Mouse (Mus musculus) cerebellum, adult 2 months (tissue): ENCODE measurements around the gene Cd9.

Experiments
- CTCF ChIP-seq: fragments of 200-500 bp; IDR thresholded peaks from 2 replicates; pipeline ENCODE4 v1.5.1; 2011; ENCODE audit warnings: low read depth, mild to moderate bottlenecking, control low read depth, low read length, moderate library complexity, borderline replicate concordance; ENCODE audit not compliant: insufficient read depth
- POLR2A ChIP-seq: fragments of 200-500 bp; IDR thresholded peaks from 2 replicates; pipeline ENCODE4 v1.6.1; 2011; ENCODE audit warnings: low read length, control low read depth, borderline replicate concordance; ENCODE audit not compliant: insufficient read depth

DNA sequence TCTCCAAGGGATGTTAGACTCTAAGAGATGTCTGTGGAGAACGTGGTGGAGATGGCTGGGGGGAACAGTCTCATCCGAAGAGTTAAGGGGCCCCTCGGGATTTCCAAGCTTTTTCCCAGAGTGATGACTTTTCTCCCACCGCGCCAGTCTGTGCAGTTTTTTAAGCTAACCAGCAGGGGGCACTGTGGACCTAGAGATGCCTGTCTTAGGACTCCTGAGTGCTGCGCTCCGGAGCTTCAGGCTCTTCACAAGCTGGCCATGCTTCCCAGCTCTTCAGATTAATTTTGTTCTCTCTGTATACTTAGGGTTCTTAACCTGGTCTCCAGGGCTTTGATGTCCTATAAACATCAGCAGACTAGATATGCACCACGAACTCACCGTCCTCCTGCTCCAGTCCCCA lies 75.8 kb downstream of the Cd9 start:
- TF ChIP-seq CTCF (peak; percentile 90), POLR2A (no peak)
